In the genomic region with DNA sequence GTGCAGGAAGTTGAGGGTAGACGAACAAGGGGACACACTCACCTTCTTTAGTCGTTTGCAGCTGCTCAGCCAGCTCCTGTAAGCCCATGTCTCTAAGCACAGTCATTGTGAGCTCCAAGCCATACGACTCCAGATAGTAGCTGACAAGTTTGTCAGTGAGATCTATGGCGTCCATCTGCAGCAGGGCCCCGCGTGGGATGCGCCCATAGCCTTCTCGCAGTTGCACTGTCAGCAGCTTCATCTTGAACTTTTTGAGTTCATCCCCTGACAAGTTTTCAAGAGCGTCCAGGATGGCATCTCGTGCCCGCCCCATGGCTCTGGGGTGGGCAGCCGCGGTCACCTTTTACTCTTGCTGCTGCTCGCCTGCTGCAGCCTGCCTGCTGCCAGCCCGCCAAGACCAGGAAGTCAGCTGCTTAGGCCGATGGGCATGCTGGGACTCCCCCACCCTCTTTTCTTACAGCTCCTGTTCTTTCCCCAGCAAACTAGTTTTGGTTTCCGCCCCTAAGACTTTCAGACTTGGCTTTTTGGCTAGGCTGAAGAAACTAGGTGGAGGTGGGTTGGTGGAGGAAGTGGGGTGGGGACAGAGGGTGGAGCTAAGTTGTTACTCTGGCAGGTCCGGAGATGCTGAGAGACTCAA, we compare ENCODE assay signal across 7 mouse cellular contexts. TPM values are rescaled to one million over a fixed set of nuclear protein-coding genes. Genes with fewer than 3 reads are reported as not detected.
DNase-seq lines count a peak whose midpoint lies in the region; ATAC-seq and TF ChIP-seq lines count a peak whose summit lies in the region.

Pycard (minus strand) TSS at position 527 of the 637 bp plus-strand sequence.

- WGBS in embryonic facial prominence, embryonic 15.5 days: 11% methylated on average over 18 of the region's 18 CpGs
- 23% methylated on average over 18 of the region's 18 CpGs for WGBS in hindbrain, embryonic 10.5 days
- 14% methylated on average over 18 of the region's 18 CpGs for WGBS in limb, embryonic 13.5 days
- WGBS in midbrain, embryonic 16.5 days: 17% methylated on average over 18 of the region's 18 CpGs

- in situ Hi-C loops in ES-E14 (cut with MboI; ENCODE audit: low sequenced_read_pairs in 2 of 2, unreplicated experiment in 2 of 2): no loop called here

- no peaks in the 10 kb centered on the region for H3K9me3 ChIP-seq in ES-E14 (ENCODE audit: control insufficient read depth, insufficient read depth, low read depth, low read length)
- H3K9me3 ChIP-seq in embryonic facial prominence, embryonic 15.5 days (replicated peaks): no peaks in the 10 kb centered on the region
- no peaks in the 10 kb centered on the region for H3K9me3 ChIP-seq in hindbrain, embryonic 10.5 days
- no peaks in the 10 kb centered on the region for H3K9me3 ChIP-seq in limb, embryonic 13.5 days
- no peaks in the 10 kb centered on the region for H3K9me3 ChIP-seq in midbrain, embryonic 16.5 days (replicated peaks; ENCODE audit: control insufficient read depth, low read length, poor library complexity, severe bottlenecking)

- peak within 1 kb of the TSS; percentile 53 for H3K4me2 ChIP-seq in embryonic facial prominence, embryonic 15.5 days (replicated peaks)
- H3K4me2 ChIP-seq in limb, embryonic 13.5 days (replicated peaks): peak within 1 kb of the TSS; percentile 65
- peak within 1 kb of the TSS; percentile 44 for H3K4me2 ChIP-seq in midbrain, embryonic 16.5 days (ENCODE audit: low read length)

- peaks cover 3% of the 10 kb centered on the region; the same call in 1 of the 2 replicates for H3K36me3 ChIP-seq in ES-E14 (ENCODE audit: control insufficient read depth, insufficient read depth, low read length, poor library complexity, severe bottlenecking)
- H3K36me3 ChIP-seq in embryonic facial prominence, embryonic 15.5 days: peaks cover 21% of the 10 kb centered on the region; the same call in 1 of the 2 replicates
- peaks cover 37% of the 10 kb centered on the region for H3K36me3 ChIP-seq in hindbrain, embryonic 10.5 days
- peaks cover 26% of the 10 kb centered on the region for H3K36me3 ChIP-seq in limb, embryonic 13.5 days
- H3K36me3 ChIP-seq in midbrain, embryonic 16.5 days (ENCODE audit: control insufficient read depth, insufficient read depth, low read length): peaks cover 2% of the 10 kb centered on the region; the same call in 1 of the 2 replicates

- no peaks in the 10 kb centered on the region; a peak in 1 of 4 replicates for H3K4me1 ChIP-seq in ES-E14 (ENCODE audit: control insufficient read depth in 2 of 2, insufficient read depth in 2 of 2, low read length in 2 of 2, poor library complexity in 1 of 2)
- H3K4me1 ChIP-seq in embryonic facial prominence, embryonic 15.5 days: peaks cover 13% of the 10 kb centered on the region
- peaks cover 14% of the 10 kb centered on the region for H3K4me1 ChIP-seq in hindbrain, embryonic 10.5 days (replicated peaks)
- H3K4me1 ChIP-seq in limb, embryonic 13.5 days: peaks cover 13% of the 10 kb centered on the region
- no peaks in the 10 kb centered on the region; the same call in 1 of the 2 replicates for H3K4me1 ChIP-seq in midbrain, embryonic 16.5 days (ENCODE audit: control insufficient read depth, insufficient read depth, low read length)

- ATAC-seq in embryonic facial prominence, embryonic 15.5 days (ENCODE audit: insufficient number of reproducible peaks, low FRiP score, low TSS enrichment, low read depth): peak; percentile 59; the same call in 1 of the 2 replicates
- ATAC-seq in limb, embryonic 13.5 days (ENCODE audit: low FRiP score, low read depth): no peak
- 0 out of 2 replicates have a peak, but pooled peaks have one; percentile 18 for ATAC-seq in midbrain, embryonic 16.5 days

- no peaks in the 10 kb centered on the region for H3K27me3 ChIP-seq in embryonic facial prominence, embryonic 15.5 days
- no peaks in the 10 kb centered on the region for H3K27me3 ChIP-seq in hindbrain, embryonic 10.5 days (ENCODE audit: insufficient read depth, poor library complexity, severe bottlenecking)
- no peaks in the 10 kb centered on the region for H3K27me3 ChIP-seq in limb, embryonic 13.5 days
- H3K27me3 ChIP-seq in midbrain, embryonic 16.5 days (ENCODE audit: control insufficient read depth, insufficient read depth, low read depth, low read length): no peaks in the 10 kb centered on the region

- DNase-seq in CD4-positive, CD25-positive, alpha-beta regulatory T cell, adult 2 months (ENCODE audit: low read depth, low spot score): peak; percentile 89
- peak; percentile 88 for DNase-seq in ES-E14 (ENCODE audit: low read depth, low spot score)
- no peak for DNase-seq in hindbrain, embryonic 10.5 days (ENCODE audit: low spot score)
- DNase-seq in testis, postnatal 14 days (ENCODE audit: low spot score): peak; percentile 47

- H3K27ac ChIP-seq in ES-E14 (ENCODE audit: insufficient read depth, low read depth, low read length, poor library complexity, severe bottlenecking): peak within 1 kb of the TSS; percentile 51
- H3K27ac ChIP-seq in embryonic facial prominence, embryonic 15.5 days (replicated peaks): peak within 1 kb of the TSS; percentile 52
- H3K27ac ChIP-seq in hindbrain, embryonic 10.5 days: peak within 1 kb of the TSS; percentile 59; the same call in 1 of the 2 replicates
- peak within 1 kb of the TSS; percentile 55; the same call in 1 of the 2 replicates for H3K27ac ChIP-seq in limb, embryonic 13.5 days
- no peak within 1 kb of the TSS for H3K27ac ChIP-seq in midbrain, embryonic 16.5 days (ENCODE audit: low read length)

- peak within 1 kb of the TSS; percentile 73 for H3K9ac ChIP-seq in ES-E14 (ENCODE audit: insufficient read depth, low read depth, low read length, poor library complexity, severe bottlenecking)
- peak within 1 kb of the TSS; percentile 18; the same call in 1 of the 2 replicates for H3K9ac ChIP-seq in embryonic facial prominence, embryonic 15.5 days
- H3K9ac ChIP-seq in limb, embryonic 13.5 days: peak within 1 kb of the TSS; percentile 66
- H3K9ac ChIP-seq in midbrain, embryonic 16.5 days (ENCODE audit: low read depth, low read length): peak within 1 kb of the TSS; percentile 10; the same call in 1 of the 2 replicates

- peak within 1 kb of the TSS; percentile 69 to 76 for H3K4me3 ChIP-seq in ES-E14 (ENCODE audit: insufficient read depth in 1 of 2, low read depth in 1 of 2, low read length in 2 of 2, poor library complexity in 1 of 2, severe bottlenecking in 1 of 2)
- peak within 1 kb of the TSS; percentile 40 for H3K4me3 ChIP-seq in embryonic facial prominence, embryonic 15.5 days (replicated peaks)
- H3K4me3 ChIP-seq in hindbrain, embryonic 10.5 days: peak within 1 kb of the TSS; percentile 32
- peak within 1 kb of the TSS; percentile 37 for H3K4me3 ChIP-seq in limb, embryonic 13.5 days
- H3K4me3 ChIP-seq in midbrain, embryonic 16.5 days (ENCODE audit: low read depth, low read length): peak within 1 kb of the TSS; percentile 6; the same call in 1 of the 2 replicates

TF ChIP-seq in ES-E14, 5 proteins besides CTCF, POLR2A, EP300 and RAD21:
- no peak for TF ChIP-seq CHD2 (IDR thresholded peaks at IDR 0.05; ENCODE audit: low read depth, low read length)
- no peak for TF ChIP-seq ZC3H11A (IDR thresholded peaks at IDR 0.05; ENCODE audit: borderline replicate concordance, low read depth, low read length)
- no peak for TF ChIP-seq MAFK (IDR thresholded peaks at IDR 0.05; ENCODE audit: insufficient read depth, low read depth, low read length)
- no peak for TF ChIP-seq HCFC1 (IDR thresholded peaks at IDR 0.05; ENCODE audit: borderline replicate concordance, insufficient read depth, low read length)

RNA-seq across cellular contexts. Expression of gene Pycard, which starts in this region (rescaled TPM):
- 38.7 and 62.1 TPM in 2 replicates for total RNA-seq in ES-E14 (2012; rRNA removed)
- polyA plus RNA-seq in embryonic facial prominence, embryonic 15.5 days (2015; fragmentation: Nextera tagmentation; extraction: Ambion mirVana): 102 and 112 TPM in 2 replicates
- polyA plus RNA-seq in hindbrain, embryonic 10.5 days (2016; fragmentation: Nextera tagmentation; extraction: Ambion mirVana): 9.5 and 12.4 TPM in 2 replicates
- 22.5 and 27.7 TPM in 2 replicates for polyA plus RNA-seq in limb, embryonic 13.5 days (2015; fragmentation: Nextera tagmentation; extraction: Ambion mirVana)
- polyA plus RNA-seq in midbrain, embryonic 16.5 days (2015; fragmentation: Nextera tagmentation; extraction: Ambion mirVana): 2.3 and 6.9 TPM in 2 replicates

Comparison
In these comparisons a context has a peak if more than half of its experiments do, and no peak if none do; other contexts are left out.
1. H3K4me3 ChIP-seq: peak in every context shown above with its lines; median percentile 72 in ES-E14; 40 in embryonic facial prominence, embryonic 15.5 days; 37 in limb, embryonic 13.5 days; 32 in hindbrain, embryonic 10.5 days; 6 in midbrain, embryonic 16.5 days.
2. H3K9ac ChIP-seq: peak in every context shown above with its lines; median percentile 73 in ES-E14; 66 in limb, embryonic 13.5 days; 18 in embryonic facial prominence, embryonic 15.5 days; 10 in midbrain, embryonic 16.5 days.